Mouse (Mus musculus) layer of hippocampus, adult 2 months (tissue): ENCODE data around the gene Frrs1. TPM values are rescaled to one million over a fixed set of nuclear protein-coding genes. Genes with fewer than 3 reads are reported as not detected.

Experiments
- DNase-seq, 2 experiments: peaks; one replicate each; pipeline ENCODE4 v3.0.0; 2022; ENCODE audit warnings: low spot score in 2 of 2
- H3K27ac ChIP-seq: fragments of 200-600 bp; 2 replicates; pipeline ENCODE4 v1.8.1; 2022
- H3K4me3 ChIP-seq: fragments of 200-600 bp; 2 replicates; pipeline ENCODE4 v1.8.1; 2022; ENCODE audit warnings: mild to moderate bottlenecking
- CTCF ChIP-seq: fragments of 200-600 bp; conservative IDR thresholded peaks from 2 replicates; pipeline ENCODE4 v1.8.1; 2022; ENCODE audit warnings: antibody characterized with exemption, mild to moderate bottlenecking, moderate library complexity
- total RNA-seq, 2 experiments: library from RNA; stranded (reverse); gene quantifications; 2 replicates each; pipeline ENCODE4 v1.2.3; 2021

Frrs1 gene
- total RNA-seq, 2 experiments from 2014 or later = 1.3 to 1.5 TPM

- DNase-seq = no peak
- no peak overlapping the region for H3K27ac ChIP-seq
Measured at GRCm38 (mm10) chr3:116834241-116834640, 25.0 kb upstream of the Frrs1 start.

GRCm38 (mm10) chr3:116835350-116835749, 23.9 kb upstream of the Frrs1 start:
- no peak for TF ChIP-seq CTCF
- Histone ChIP-seq H3K4me3 (peak overlapping the region; percentile 51), H3K27ac (no peak overlapping the region; the same call in 1 of the 2 replicates)
- DNase-seq = no peak

More at GRCm38 (mm10) chr3:116834241-116834640, 25.0 kb upstream of the Frrs1 start:
- no peak overlapping the region for H3K4me3 ChIP-seq
- no peak for TF ChIP-seq CTCF

GRCm38 (mm10) chr3:116835770-116836680, 23.2 kb upstream of the Frrs1 start:
- peak; percentile 80 for TF ChIP-seq CTCF
- peak overlapping the region; percentile 72 for H3K27ac ChIP-seq

GRCm38 (mm10) chr3:116836681-116837475, 22.4 kb upstream of the Frrs1 start:
- no peak for TF ChIP-seq CTCF
- no peak for DNase-seq
- Histone ChIP-seq H3K4me3 (no peak overlapping the region), H3K27ac (no peak overlapping the region)

More at GRCm38 (mm10) chr3:116835770-116836680, 23.2 kb upstream of the Frrs1 start:
- peak overlapping the region; percentile 51 for H3K4me3 ChIP-seq
- DNase-seq = peak; percentile 89 to 93

- no peak for TF ChIP-seq CTCF
- DNase-seq = no peak
- Histone ChIP-seq H3K4me3 (no peak overlapping the region), H3K27ac (no peak overlapping the region)
Measured at GRCm38 (mm10) chr3:116841311-116841710, 18.0 kb upstream of the Frrs1 start.

GRCm38 (mm10) chr3:116844880-116845579, 14.2 kb upstream of the Frrs1 start:
- no peak for TF ChIP-seq CTCF
- Histone ChIP-seq H3K27ac (no peak overlapping the region), H3K4me3 (no peak overlapping the region)
- DNase-seq = no peak

GRCm38 (mm10) chr3:116846084-116846483, 13.2 kb upstream of the Frrs1 start:
- H3K4me3 ChIP-seq = no peak overlapping the region
- no peak for DNase-seq
- no peak overlapping the region for H3K27ac ChIP-seq
- TF ChIP-seq CTCF = no peak

- TF ChIP-seq CTCF = no peak
- DNase-seq = no peak
- H3K4me3 ChIP-seq = no peak overlapping the region
- H3K27ac ChIP-seq = no peak overlapping the region
Measured at GRCm38 (mm10) chr3:116848099-116848498, 11.2 kb upstream of the Frrs1 start.

- H3K4me3 ChIP-seq = no peak overlapping the region
- no peak overlapping the region for H3K27ac ChIP-seq
- no peak for TF ChIP-seq CTCF
- no peak for DNase-seq
Measured at GRCm38 (mm10) chr3:116848936-116849335, 10.3 kb upstream of the Frrs1 start.

- Histone ChIP-seq H3K27ac (no peak overlapping the region), H3K4me3 (no peak overlapping the region)
- no peak for TF ChIP-seq CTCF
- no peak for DNase-seq
Measured at GRCm38 (mm10) chr3:116850376-116850775, 8.9 kb upstream of the Frrs1 start.

GRCm38 (mm10) chr3:116852421-116852820, 6.8 kb upstream of the Frrs1 start:
- no peak for TF ChIP-seq CTCF
- H3K27ac ChIP-seq = no peak overlapping the region
- DNase-seq = no peak
- H3K4me3 ChIP-seq = no peak overlapping the region

GRCm38 (mm10) chr3:116857611-116858010, 1.7 kb upstream of the Frrs1 start:
- TF ChIP-seq CTCF = no peak
- H3K27ac ChIP-seq = no peak overlapping the region
- no peak for DNase-seq
- H3K4me3 ChIP-seq = no peak overlapping the region

- TF ChIP-seq CTCF = no peak
- H3K4me3 ChIP-seq = no peak overlapping the region
- H3K27ac ChIP-seq = no peak overlapping the region
- DNase-seq = no peak
Measured at GRCm38 (mm10) chr3:116859752-116860151, 488 bp downstream of the Frrs1 start.
